Mouse (Mus musculus): ENCODE measurements around the gene Iqgap1.

The Iqgap1 gene

GRCm38 (mm10) chr7:80825843-80826403 lies at the start of gene Iqgap1:
TSS of gene Iqgap1 (minus strand) at chr7:80825974.
- ChIA-PET POLR2A (interaction anchor here (0.6 to 10.0 kb wide), 50 partner anchors 8 to 696 kb away, joined by 3 to 242 read pairs (median 4); partner anchors contain the start of gene Zscan2 (in 1 of the 4)), CTCF (interaction anchor here (0.6 to 1.7 kb wide), 6 partner anchors 9 to 245 kb away, joined by 3 to 5 read pairs (median 3); no protein-coding TSS in a partner anchor)

- POLR2A ChIA-PET = interaction anchor here in 2 of 4 experiments (0.5 to 1.5 kb wide), 4 partner anchors 17 to 308 kb away, joined by 3 to 4 read pairs (median 3); no protein-coding TSS in a partner anchor
- CTCF ChIA-PET = no interaction called here
Measured at GRCm38 (mm10) chr7:80873631-80874030, 47.9 kb upstream of the Iqgap1 start.

DNA sequence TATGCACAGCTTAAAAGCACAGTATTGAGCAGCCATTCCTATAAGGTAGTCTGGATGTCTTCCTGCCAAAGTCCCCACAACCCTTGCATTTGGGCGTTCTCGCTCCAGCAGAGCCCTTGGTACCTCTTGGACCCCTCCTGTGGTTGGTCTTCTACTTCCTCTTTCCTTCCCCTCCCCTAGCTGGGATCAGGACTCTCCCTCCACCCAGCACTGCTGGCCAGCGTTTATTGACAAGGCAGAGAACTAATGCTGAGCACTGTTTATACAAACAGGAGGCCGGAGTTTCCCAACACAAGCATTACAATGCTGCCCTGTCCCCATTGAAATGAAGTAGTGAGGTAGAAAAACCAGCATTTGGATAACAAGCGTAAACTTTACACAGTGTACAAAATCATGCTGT lies 47.3 kb upstream of the Iqgap1 start:
- CTCF ChIA-PET = no interaction called here
- POLR2A ChIA-PET = interaction anchor here in 1 of 4 experiments (0.7 kb wide), 1 partner anchor 280 kb away, joined by 6 read pairs; no protein-coding TSS in a partner anchor

DNA sequence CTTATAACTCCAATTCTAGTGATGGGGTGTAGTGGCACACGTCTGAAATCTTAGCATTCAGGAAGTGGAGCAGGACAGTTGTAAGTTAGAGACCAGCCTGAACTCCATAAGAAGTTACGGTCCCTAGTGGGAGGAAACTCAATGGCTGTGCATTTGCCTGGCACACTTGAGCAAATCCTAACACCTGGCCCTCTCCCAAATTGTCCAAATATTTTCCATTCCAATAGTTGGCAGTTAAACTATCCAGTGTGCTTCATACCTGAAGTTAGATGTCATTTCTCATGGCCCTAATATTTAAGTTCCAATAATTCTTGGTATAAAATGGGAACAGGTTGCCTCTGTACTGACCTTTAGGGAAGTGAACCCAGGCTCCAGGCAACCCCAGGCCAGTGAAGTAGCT lies 42.9 kb upstream of the Iqgap1 start:
- ChIA-PET POLR2A (interaction anchor here in 2 of 4 experiments (0.6 to 1.5 kb wide), 3 partner anchors 8 to 462 kb away, joined by 3 to 9 read pairs (median 5); partner anchors contain the start of gene Zscan2 (in 1 of the 2)), CTCF (interaction anchor here in 2 of 4 experiments (1.2 to 1.5 kb wide), 3 partner anchors 12 to 14 kb away, joined by 3 to 4 read pairs (median 3); no protein-coding TSS in a partner anchor)

DNA sequence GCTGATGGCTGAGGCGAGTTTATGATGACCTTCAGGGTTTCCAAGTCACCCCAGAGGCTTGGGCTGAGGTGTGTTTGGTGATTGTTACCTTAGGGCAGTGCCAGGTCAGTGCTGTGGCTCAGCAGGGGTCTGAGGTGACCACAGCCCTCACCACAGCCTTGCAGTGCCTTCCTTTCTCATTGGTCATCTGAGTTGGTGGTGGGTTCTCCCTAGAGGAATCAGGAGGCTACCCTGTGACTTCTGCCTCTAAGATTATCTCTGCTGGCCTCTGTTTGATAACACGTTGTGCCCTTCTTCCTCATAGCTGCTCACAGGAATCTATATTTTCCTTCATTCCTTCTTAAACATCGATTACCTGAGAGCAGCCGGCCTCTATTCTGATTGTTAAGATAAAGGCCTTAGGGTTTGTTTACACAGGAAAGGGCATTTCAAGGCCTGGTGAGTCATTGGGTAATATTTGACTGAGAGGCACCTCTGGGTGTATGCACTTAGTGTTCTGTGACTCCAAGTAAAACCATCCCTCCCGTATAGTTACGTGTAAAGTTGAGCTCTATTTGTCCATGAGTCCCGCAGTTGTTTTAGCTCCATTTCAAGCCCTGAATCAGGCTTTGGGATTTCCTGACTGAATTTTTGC lies 40.9 kb upstream of the Iqgap1 start:
- CTCF ChIA-PET = interaction anchor here in 1 of 4 experiments (1.6 kb wide), 1 partner anchor 9 kb away, joined by 4 read pairs; no protein-coding TSS in a partner anchor
- POLR2A ChIA-PET = interaction anchor here in 3 of 4 experiments (0.7 to 2.6 kb wide), 3 partner anchors 9 to 85 kb away, joined by 3 to 7 read pairs (median 4); no protein-coding TSS in a partner anchor

DNA sequence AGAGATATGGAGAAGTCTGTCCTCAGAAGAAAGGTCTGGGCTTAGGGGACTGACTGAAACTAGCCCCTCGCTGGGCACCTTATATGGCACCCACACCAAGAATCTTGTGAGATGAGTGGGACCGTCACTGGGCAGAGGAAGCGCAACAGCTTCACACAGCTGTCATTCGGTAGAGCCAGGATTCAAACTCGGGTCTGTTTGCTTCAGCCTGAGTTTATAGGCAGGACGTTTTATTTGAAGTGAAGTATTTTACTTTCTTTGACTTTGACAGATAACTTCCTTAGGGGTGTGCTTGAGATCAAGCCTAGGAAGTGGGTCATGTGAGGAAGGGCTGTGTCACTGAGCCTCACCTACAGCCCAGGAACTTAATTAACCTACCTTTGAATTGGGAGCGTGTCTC lies 39.7 kb upstream of the Iqgap1 start:
- CTCF ChIA-PET = interaction anchor here in 1 of 4 experiments (1.6 to 2.1 kb wide), 2 partner anchors 10 to 11 kb away, joined by 4 to 10 read pairs; no protein-coding TSS in a partner anchor

GRCm38 (mm10) chr7:80864831-80865230 lies 39.1 kb upstream of the Iqgap1 start:
- ChIA-PET POLR2A (interaction anchor here in 2 of 4 experiments (0.7 to 2.1 kb wide), 3 partner anchors 11 to 193 kb away, joined by 3 to 7 read pairs (median 3); partner anchors contain the start of gene Alpk3 (in 1 of the 2)), CTCF (interaction anchor here in 1 of 4 experiments (0.5 to 2.1 kb wide), 3 partner anchors 11 to 361 kb away, joined by 5 to 10 read pairs (median 7); no protein-coding TSS in a partner anchor)

More for the DNA sequence above, 39.7 kb upstream of the Iqgap1 start:
- POLR2A ChIA-PET = interaction anchor here in 1 of 4 experiments (0.6 to 2.6 kb wide), 2 partner anchors 8 to 129 kb away, joined by 3 to 7 read pairs; no protein-coding TSS in a partner anchor

DNA sequence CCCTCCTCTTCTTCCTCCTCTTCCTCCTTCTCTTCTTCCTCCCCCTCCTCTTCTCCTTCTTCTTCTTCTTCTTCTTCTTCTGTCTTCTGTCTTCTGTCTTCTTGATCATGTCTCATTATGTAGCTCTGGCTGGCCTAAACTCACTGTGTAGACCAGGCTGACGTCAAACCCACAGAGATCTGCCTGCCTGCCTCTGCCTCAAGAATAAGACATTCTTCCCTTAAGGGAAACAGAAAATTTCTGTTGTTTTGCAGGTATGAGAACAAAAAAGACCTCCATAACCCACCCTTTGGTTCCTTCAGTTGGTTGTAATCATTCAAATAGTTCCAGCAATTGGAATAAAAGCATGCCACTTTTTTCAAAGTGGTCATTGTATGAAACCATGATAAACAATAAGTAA lies 38.4 kb upstream of the Iqgap1 start:
- CTCF ChIA-PET = interaction anchor here (0.5 to 2.1 kb wide), 6 partner anchors 10 to 362 kb away, joined by 5 to 10 read pairs (median 7); no protein-coding TSS in a partner anchor
- POLR2A ChIA-PET = interaction anchor here (0.6 to 2.1 kb wide), 10 partner anchors 11 to 194 kb away, joined by 3 to 7 read pairs (median 3); partner anchors contain the start of gene Alpk3 (in 1 of the 4)

DNA sequence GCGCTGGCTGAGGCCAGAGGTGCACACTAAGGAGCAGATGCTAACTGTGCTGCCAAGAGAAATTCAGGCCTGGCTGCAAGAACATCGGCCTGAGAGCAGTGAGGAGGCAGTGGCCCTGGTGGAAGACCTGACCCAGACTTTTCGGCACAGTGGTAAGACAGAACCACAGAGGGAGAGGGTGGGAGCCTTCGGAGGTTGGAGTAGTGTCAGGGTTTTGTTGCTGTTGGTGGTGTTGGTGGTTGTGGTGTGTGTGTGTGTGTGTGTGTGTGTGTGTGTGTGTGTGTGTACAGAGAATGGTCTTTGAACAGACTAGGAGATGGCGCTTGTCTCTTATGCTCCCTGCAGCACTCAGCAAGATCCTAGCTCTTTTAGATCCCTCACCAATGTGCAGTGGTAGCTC lies 37.7 kb upstream of the Iqgap1 start:
- ChIA-PET CTCF (interaction anchor here in 2 of 4 experiments (1.5 to 2.1 kb wide), 3 partner anchors 9 to 12 kb away, joined by 6 to 10 read pairs (median 7); no protein-coding TSS in a partner anchor), POLR2A (interaction anchor here (0.6 to 2.1 kb wide), 10 partner anchors 10 to 129 kb away, joined by 3 to 7 read pairs (median 3); no protein-coding TSS in a partner anchor)

- CTCF ChIA-PET = interaction anchor here in 2 of 4 experiments (0.6 to 1.8 kb wide), 3 partner anchors 13 to 585 kb away, joined by 3 to 6 read pairs (median 4); no protein-coding TSS in a partner anchor
Measured at GRCm38 (mm10) chr7:80862475-80862874, 36.7 kb upstream of the Iqgap1 start.

DNA sequence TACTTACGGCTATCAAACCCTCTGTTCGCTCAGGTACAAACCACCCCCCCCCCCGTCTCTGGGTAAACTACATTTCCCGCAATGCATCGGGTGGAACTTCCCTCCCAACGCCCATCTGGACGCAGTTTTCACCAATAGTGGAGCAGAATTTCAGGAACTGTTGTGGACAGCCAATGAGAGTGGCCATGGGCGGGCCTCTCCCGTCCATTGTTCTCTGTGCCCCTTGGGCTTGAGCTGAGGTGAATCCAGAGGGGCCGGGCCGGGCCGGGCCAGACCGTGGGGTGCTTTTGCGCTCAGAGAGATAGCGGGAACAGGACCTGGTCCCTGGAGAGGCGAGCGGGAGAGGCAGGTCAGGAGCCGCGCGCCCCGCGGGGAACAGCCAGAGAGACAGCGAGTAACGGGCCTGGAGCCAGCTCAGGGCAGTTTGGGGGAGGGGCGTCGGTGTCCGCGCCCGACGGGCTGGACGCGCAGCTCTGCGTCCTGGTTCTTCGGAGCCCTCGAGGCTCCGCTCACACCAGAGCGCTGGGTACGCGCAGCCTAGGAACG lies 35.0 kb upstream of the Iqgap1 start, which contains the start of gene Zscan2:
Gene Zscan2, plus strand, starts transcription at position 192 of the 546 bp plus-strand sequence.
- CTCF ChIA-PET = interaction anchor here (0.6 to 2.0 kb wide), 26 partner anchors 14 to 1401 kb away, joined by 3 to 22 read pairs (median 5); no protein-coding TSS in a partner anchor
- POLR2A ChIA-PET = interaction anchor here (0.5 to 5.8 kb wide), 87 partner anchors 8 to 1320 kb away, joined by 3 to 59 read pairs (median 4); partner anchors contain the start of genes Sec11a (in 3 of the 4), Crtc3 (in 2 of the 4), Nmb (in 2 of the 4) and Alpk3 (in 1 of the 4)

More at GRCm38 (mm10) chr7:80862475-80862874, 36.7 kb upstream of the Iqgap1 start:
- POLR2A ChIA-PET = interaction anchor here in 1 of 4 experiments (1.6 to 3.0 kb wide), 2 partner anchors 13 to 197 kb away, joined by 6 to 19 read pairs; no protein-coding TSS in a partner anchor

DNA sequence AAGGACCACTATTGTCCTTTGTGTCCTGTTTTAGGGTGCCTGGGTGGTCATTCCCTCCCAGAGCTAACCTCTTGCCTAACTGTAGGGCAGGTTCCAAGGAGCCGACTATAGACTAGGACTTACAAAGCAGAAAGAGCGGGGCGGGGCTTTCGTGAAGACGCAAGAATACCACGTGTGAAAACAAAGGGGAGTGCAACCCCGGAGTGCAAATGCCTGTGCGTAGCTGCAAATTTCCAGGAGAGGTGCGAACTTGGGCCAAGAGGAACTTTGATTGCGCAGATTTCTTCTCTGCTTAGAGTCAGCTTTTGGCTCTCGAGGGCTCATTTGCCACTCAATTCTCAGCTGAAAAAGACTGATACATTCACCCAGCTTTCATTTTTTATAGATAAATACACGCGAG lies 34.5 kb upstream of the Iqgap1 start:
- ChIA-PET CTCF (interaction anchor here (0.5 to 2.0 kb wide), 21 partner anchors 14 to 481 kb away, joined by 3 to 22 read pairs (median 5); no protein-coding TSS in a partner anchor), POLR2A (interaction anchor here (0.6 to 5.8 kb wide), 56 partner anchors 9 to 1320 kb away, joined by 3 to 59 read pairs (median 5); partner anchors contain the start of genes Sec11a (in 3 of the 4), Crtc3 (in 2 of the 4), Nmb (in 2 of the 4) and Iqgap1 (in 1 of the 4))

- POLR2A ChIA-PET = interaction anchor here (0.5 to 5.8 kb wide), 51 partner anchors 8 to 486 kb away, joined by 3 to 59 read pairs (median 4); partner anchors contain the start of genes Iqgap1 (in 1 of the 4), Nmb (in 1 of the 4), Sec11a (in 1 of the 4) and Wdr73 (in 1 of the 4)
- CTCF ChIA-PET = interaction anchor here (0.5 to 2.0 kb wide), 92 partner anchors 8 to 716 kb away, joined by 3 to 26 read pairs (median 4); partner anchors contain the start of genes Alpk3 (in 2 of the 4), Wdr73 (in 2 of the 4), Nmb (in 1 of the 4) and Sec11a (in 1 of the 4)
Measured at GRCm38 (mm10) chr7:80857181-80857580, 31.4 kb upstream of the Iqgap1 start.

DNA sequence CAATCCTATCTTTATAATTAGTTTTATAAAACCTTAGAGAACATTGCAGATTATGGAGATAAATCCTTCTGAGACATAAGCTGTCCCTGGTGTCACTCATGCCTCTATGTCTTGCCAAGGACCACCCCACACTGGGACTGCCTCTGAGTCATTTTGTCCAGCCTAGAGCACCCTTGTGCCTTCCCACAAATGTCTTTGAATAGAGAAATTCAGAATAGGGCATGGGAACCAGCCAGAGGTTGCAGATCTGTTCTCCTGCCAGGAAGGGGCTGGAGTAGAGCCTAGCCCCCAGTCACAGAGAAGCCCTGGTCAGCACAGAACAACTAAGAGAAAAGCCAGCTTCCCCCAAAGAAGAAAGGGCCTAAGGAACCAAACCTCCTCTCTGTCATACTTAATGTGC lies 29.5 kb upstream of the Iqgap1 start:
- CTCF ChIA-PET = interaction anchor here in 2 of 4 experiments (0.7 kb wide), 2 partner anchors 598 to 809 kb away, joined by 3 to 5 read pairs; no protein-coding TSS in a partner anchor
- POLR2A ChIA-PET = interaction anchor here in 1 of 4 experiments (2.0 kb wide), 1 partner anchor 10 kb away, joined by 7 read pairs; no protein-coding TSS in a partner anchor

GRCm38 (mm10) chr7:80853218-80853617 lies 27.4 kb upstream of the Iqgap1 start:
- POLR2A ChIA-PET = interaction anchor here (0.5 to 2.5 kb wide), 19 partner anchors 7 to 323 kb away, joined by 3 to 9 read pairs (median 3); no protein-coding TSS in a partner anchor
- CTCF ChIA-PET = interaction anchor here (0.6 to 2.2 kb wide), 32 partner anchors 11 to 483 kb away, joined by 3 to 11 read pairs (median 4); partner anchors contain the start of genes Nmb (in 1 of the 4) and Sec11a (in 1 of the 4)

- CTCF ChIA-PET = interaction anchor here in 3 of 4 experiments (1.3 to 3.2 kb wide), 5 partner anchors 18 to 120 kb away, joined by 5 to 17 read pairs (median 8); no protein-coding TSS in a partner anchor
- POLR2A ChIA-PET = interaction anchor here in 2 of 4 experiments (0.6 to 9.1 kb wide), 12 partner anchors 10 to 557 kb away, joined by 3 to 242 read pairs (median 5); partner anchors contain the start of genes Iqgap1 (in 2 of the 2) and Zscan2 (in 1 of the 2)
Measured at GRCm38 (mm10) chr7:80850520-80850919, 24.7 kb upstream of the Iqgap1 start.

GRCm38 (mm10) chr7:80849710-80850109 lies 23.9 kb upstream of the Iqgap1 start:
- POLR2A ChIA-PET = interaction anchor here (0.6 to 9.1 kb wide), 22 partner anchors 9 to 556 kb away, joined by 3 to 242 read pairs (median 4); partner anchors contain the start of genes Iqgap1 (in 2 of the 4), Sec11a (in 1 of the 4) and Zscan2 (in 1 of the 4)

More at GRCm38 (mm10) chr7:80849710-80850109, 23.9 kb upstream of the Iqgap1 start:
- CTCF ChIA-PET = interaction anchor here (0.6 to 3.2 kb wide), 16 partner anchors 8 to 151 kb away, joined by 3 to 17 read pairs (median 5); no protein-coding TSS in a partner anchor
